Mouse (Mus musculus) layer of hippocampus, adult 18-20 months (tissue): ENCODE results near the gene Vps26b. TPM values are rescaled to one million over a fixed set of nuclear protein-coding genes. Genes with fewer than 3 reads are reported as not detected.
A peak's percentile ranks its signal among the peaks of the same experiment; 100 is the strongest.

ENCODE experiments used
- DNase-seq, 2 experiments: peaks; one replicate each; pipeline ENCODE4 v3.0.0; 2022; ENCODE audit warnings: low spot score in 2 of 2
- total RNA-seq, 2 experiments: library from RNA; stranded (reverse); gene quantifications; 2 replicates each; pipeline ENCODE4 v1.2.3; 2021

Gene Vps26b
- total RNA-seq, 2 experiments from 2014 or later = 109 to 111 TPM

DNA sequence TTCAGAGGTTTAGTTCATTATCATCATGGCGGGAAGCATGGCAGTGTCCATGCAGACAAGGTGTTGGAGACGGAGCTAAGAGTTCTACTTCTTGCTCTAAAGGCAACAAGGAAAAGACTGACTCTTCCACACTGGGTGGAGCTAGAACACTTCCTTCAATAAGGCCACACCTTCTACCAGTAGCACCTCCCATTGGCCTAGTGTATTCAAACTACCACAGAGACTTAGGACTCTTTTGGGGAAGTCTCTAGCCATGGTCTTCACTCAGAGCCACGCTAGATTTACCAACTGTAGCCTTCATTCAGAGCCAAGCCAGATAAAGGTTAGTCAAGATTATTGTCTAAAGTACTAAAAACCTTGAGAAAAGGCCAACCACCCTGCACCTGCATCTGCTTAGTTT, 32.8 kb downstream of the Vps26b start:
- DNase-seq = no peak

DNA sequence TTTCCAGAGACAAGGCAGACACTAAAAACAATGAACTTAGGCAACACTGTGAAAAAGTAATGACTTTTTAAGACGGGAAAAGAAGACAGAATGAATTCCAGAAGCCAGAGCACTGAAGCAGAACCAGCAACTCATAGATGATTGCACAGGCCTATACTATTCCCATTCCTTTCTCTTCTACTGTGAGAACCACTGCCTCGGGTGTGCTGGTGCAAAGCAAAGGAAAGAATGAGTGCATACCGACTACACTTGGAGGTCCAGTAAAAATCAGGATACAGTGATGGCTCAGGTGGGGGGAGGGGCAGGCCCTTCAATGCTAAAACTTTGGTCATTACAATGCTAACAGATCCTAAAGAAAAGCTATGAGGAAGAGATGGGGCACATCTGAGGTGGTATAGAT, 36.0 kb downstream of the Vps26b start:
- no peak for DNase-seq

DNA sequence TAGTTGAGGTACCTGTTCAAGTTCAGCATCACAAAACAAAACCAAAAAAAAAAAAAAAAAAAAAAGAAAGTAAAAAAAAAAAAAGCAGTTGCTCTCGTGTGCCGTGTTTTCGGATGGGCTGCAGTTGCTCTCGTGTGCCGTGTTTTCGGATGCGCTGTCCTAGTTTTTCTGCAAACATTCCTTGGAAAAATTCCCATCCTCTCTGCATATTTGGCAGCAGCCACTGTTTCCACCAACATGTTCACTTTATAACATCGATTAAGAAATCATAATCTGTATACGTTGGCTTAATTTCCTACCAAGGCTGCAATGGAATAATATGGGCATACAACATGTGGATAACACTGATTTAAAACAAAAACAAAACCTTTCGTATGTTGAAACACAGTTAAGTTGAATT, 36.7 kb downstream of the Vps26b start:
- peak in 1 of 2 experiments; percentile 55 for DNase-seq

DNA sequence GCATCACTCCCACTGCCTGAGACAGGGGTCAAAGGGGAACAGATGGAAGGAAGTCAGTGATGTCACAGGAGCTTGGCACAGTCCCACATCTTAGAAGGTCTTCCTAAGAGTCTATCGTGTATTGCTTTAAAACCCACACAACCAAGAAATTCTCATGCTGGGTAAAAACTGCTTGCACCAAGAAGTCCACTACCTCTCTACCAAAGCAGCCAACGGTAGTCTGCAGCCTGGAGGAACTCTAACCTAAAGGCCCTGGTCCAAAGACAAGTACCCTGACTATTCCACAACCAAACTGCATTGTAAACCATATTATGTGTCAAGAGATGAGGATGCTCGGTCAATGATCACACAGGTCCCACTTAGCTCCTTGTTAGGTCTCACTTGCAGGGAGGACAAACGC, 39.7 kb downstream of the Vps26b start:
- DNase-seq = no peak

DNA sequence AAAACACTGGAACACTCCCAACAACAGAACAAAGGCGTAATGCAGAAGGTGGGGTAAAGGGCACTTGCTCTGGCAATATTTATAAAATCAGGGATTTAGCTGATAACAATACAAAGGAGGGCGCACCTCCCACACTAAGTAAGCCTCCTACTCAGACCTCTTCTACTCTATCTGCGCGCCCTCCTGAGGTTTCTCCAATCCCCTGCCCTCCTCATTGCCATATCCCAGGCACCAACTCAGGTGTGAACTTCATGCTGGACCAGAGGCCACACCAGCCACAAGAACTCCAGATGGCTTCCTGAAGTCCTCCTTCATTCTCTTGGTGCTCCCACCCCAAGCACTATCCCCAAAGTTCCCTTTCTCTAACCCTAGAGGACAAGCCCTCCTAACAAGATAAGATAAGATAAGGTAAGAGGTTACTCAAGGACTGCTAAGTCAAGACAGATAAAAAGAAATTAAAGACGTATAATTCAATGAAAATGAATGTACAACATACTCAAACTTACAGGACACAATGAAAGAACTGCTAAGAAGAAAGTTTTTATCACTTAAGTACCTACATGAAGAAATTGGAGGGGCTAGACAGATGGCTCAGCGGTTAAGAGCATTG, 44.1 kb downstream of the Vps26b start:
- DNase-seq = no peak

DNA sequence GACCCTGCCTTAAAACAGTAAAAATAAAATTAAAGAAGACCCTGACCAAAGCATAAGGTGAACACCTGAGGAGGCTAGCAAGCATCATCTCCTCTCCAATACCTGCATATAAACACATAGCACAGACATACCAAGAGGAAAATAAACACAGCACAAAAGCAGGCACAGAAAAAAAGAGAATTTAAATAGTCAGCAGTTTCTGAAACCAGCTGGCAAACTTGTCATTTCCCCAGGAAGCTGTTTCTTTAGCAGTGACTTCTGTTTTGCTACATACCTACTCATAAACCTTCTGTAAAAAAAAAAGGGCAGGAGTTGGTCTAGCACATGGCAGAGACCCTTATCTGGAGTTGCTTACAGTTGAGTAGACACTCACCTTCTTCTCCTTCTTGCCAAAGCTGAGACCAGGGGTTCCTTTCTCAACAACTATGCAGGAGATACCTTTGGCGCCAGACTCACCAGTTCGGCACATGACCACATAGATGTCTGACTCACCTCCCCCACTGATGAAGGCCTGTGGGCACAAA, 44.7 kb downstream of the Vps26b start:
- no peak for DNase-seq

DNA sequence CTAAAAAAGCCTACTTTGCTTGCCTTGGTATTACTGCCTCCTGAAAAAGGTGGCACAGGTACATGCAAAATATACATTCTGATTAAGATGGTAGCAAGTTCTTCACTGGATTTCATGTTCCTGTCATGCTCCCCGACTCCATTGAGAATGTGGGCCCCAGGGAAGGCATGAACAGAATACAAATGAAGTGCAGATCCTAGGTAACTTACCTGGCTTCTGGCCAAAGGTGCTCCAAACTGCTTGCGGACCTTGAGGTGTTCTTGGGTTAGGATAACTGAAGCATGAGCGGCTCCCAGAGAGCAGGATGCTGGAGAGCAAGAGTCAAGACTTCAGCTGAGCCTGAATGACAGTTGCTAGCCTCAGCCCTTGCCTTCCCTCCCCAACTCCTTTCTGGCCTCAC, 51.1 kb downstream of the Vps26b start:
- no peak for DNase-seq

DNA sequence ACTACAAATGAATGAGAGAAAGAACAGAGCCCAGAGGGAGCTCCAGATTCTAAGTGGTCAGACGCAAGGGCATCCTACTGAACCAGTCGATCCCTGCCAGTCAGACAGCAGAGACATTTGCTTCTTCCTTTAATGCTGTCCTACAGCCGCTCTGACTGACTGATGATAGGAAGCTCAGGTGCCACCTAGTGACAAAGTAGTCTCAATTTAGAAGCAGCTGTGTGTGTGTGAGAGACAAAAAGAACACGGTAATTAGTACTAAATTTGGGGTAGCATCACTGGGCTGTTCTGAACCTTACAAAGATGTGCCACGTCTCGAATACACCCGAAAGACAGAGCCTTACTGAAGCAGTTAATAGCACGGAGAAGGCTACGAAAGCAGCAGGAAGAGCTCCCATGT, 52.1 kb downstream of the Vps26b start:
- peak in 1 of 2 experiments; percentile 51 for DNase-seq

Other genes with a start within 250 kb of the Vps26b start
- under 1 TPM; 0.23 to 0.47 TPM for gene Glb1l2, start 223.6 kb downstream of the Vps26b start, total RNA-seq
- gene Glb1l3, start 169.2 kb downstream of the Vps26b start, total RNA-seq = not detected
- not detected for gene Gm1110, start 107.0 kb downstream of the Vps26b start, total RNA-seq
- 10 to 100 TPM; 41.0 to 41.2 TPM for gene Acad8, start 30.5 kb downstream of the Vps26b start, total RNA-seq
- gene Thyn1, start 30.4 kb downstream of the Vps26b start, total RNA-seq = 100 to 1,000 TPM in 1 of 2 experiments, 10 to 100 TPM in 1; 92.7 to 100 TPM
- gene Ncapd3, start 110 bp upstream of the Vps26b start, total RNA-seq = 10 to 100 TPM; 16.6 to 18.2 TPM
- 10 to 100 TPM; 34.6 to 37.8 TPM for gene Jam3, start 125.4 kb upstream of the Vps26b start, total RNA-seq